Mouse (Mus musculus) neural tube, embryonic 14.5 days (tissue): ENCODE results near the gene Slc4a8. TPM values are rescaled to one million over a fixed set of nuclear protein-coding genes. Genes with fewer than 3 reads are reported as not detected.
"Not testable (repeated sequence)": the region's sequence is repeated elsewhere in the genome, so short reads cannot be mapped to it uniquely, and the experiment has no call there.

Source experiments
- ATAC-seq: fragments of 200-750 bp; cut with Nextera tagmentation; 2 replicates; pipeline ENCODE4 v1.8.0; 2017; ENCODE audit warnings: low read depth, mild to moderate bottlenecking, moderate TSS enrichment, moderate library complexity
- H3K27ac ChIP-seq: fragments of 300-500 bp; sonication (generic); 2 replicates; pipeline ENCODE4 v1.5.1; 2014; ENCODE audit warnings: low read depth, mild to moderate bottlenecking, control low read depth, low read length, moderate library complexity, mixed read lengths
- H3K27me3 ChIP-seq: fragments of 300-500 bp; sonication (generic); 2 replicates; pipeline ENCODE4 v1.6.1; 2014; ENCODE audit warnings: low read length; ENCODE audit not compliant: control insufficient read depth, insufficient read depth
- H3K36me3 ChIP-seq: fragments of 300-500 bp; sonication (generic); 2 replicates; pipeline ENCODE4 v1.6.1; 2014; ENCODE audit warnings: low read length, mixed read lengths; ENCODE audit not compliant: control insufficient read depth, insufficient read depth
- H3K4me1 ChIP-seq: fragments of 300-500 bp; sonication (generic); 2 replicates; pipeline ENCODE4 v1.6.1; 2014; ENCODE audit warnings: low read length; ENCODE audit not compliant: control insufficient read depth, insufficient read depth
- H3K4me2 ChIP-seq: fragments of 300-500 bp; sonication (generic); 2 replicates; pipeline ENCODE4 v1.6.1; 2014; ENCODE audit warnings: mild to moderate bottlenecking, low read depth, low read length, control low read depth
- H3K4me3 ChIP-seq: fragments of 300-500 bp; sonication (generic); 2 replicates; pipeline ENCODE4 v1.5.1; 2014; ENCODE audit warnings: low read depth, low read length, control low read depth, mixed read lengths
- H3K9ac ChIP-seq: fragments of 300-500 bp; sonication (generic); replicated peaks from 2 replicates; pipeline ENCODE4 v1.6.1; 2014; ENCODE audit warnings: low read depth, mild to moderate bottlenecking, control low read depth, low read length, mixed read lengths
- H3K9me3 ChIP-seq: fragments of 300-500 bp; sonication (generic); 2 replicates; pipeline ENCODE4 v1.6.1; 2016; ENCODE audit warnings: low read length; ENCODE audit not compliant: control insufficient read depth
- WGBS: fragments of 180-500 bp; shearing (Covaris S2); extraction: QIAGEN DNeasy Blood & Tissue Kit; methylation state at CpG from one replicate; pipeline ENCODE4 v1.1.7; 2014; 5-methylcytosine and 5-hydroxymethylcytosine counted together
- polyA plus RNA-seq: library from polyadenylated mRNA; unstranded; fragments of >200 nt; fragmentation: Nextera tagmentation; extraction: Ambion mirVana; gene quantifications from 2 replicates; pipeline ENCODE4 v1.2.1, GENCODE M21; 2014

The Slc4a8 gene
- polyA plus RNA-seq, 1 experiment from 2014 or later: 30.5 TPM

DNA sequence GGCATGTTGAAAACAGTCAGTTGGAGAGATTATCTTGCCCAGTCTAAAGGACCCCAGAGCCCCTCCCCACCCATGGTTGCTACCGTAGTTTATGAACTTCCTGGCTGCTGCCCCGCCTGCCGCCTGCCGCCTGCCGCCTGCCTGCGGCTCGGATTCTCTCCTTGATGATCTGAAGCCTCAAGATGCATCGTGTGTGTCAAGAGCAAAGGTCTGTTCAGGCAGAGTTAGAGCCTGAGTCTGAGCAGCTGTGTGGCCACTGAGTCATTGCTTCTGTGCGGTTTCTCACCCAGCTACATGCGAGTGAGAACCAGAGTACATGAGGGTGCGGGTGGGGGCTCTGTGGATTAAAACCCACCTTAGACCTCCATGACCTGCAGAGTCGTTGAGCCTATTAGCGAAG is 39.4 kb downstream of the Slc4a8 start:
- no peaks in the 10 kb centered on the region for H3K27me3 ChIP-seq
- no peaks in the 10 kb centered on the region for H3K9me3 ChIP-seq
- H3K27ac ChIP-seq: no peak overlapping the region
- H3K4me1 ChIP-seq: no peaks in the 10 kb centered on the region
- H3K4me3 ChIP-seq: no peak overlapping the region
- ATAC-seq: no peak
- peaks cover 28% of the 10 kb centered on the region for H3K36me3 ChIP-seq
- no peak overlapping the region for H3K4me2 ChIP-seq
- WGBS: 74% methylated on average over 13 of the region's 13 CpGs
- H3K9ac ChIP-seq: no peak overlapping the region

DNA sequence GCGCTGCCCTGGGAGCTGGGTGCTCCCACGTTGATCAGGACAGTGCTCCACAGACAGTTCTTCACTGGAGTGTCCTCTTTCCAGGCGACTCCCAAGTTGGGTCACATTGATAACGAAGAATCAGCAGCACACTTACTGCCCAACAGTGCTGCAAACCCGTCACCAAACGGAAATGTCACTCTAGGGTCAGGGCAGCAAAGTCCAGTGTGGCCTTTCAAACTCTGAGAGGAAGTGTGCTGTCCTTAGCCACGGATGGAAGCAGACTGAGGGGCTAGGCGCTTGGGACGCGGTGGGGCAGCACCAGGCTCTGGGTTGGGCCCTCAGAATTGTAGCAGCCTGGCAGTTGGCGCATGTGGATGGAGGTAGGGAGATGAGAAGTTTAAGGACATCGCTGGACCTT is 46.5 kb downstream of the Slc4a8 start:
- H3K27me3 ChIP-seq: no peaks in the 10 kb centered on the region
- no peaks in the 10 kb centered on the region for H3K9me3 ChIP-seq
- H3K4me1 ChIP-seq: no peaks in the 10 kb centered on the region
- no peak overlapping the region for H3K4me2 ChIP-seq
- H3K4me3 ChIP-seq: no peak overlapping the region
- no peak overlapping the region for H3K27ac ChIP-seq
- no peak for ATAC-seq
- no peak overlapping the region for H3K9ac ChIP-seq
- peaks cover 12% of the 10 kb centered on the region for H3K36me3 ChIP-seq
- WGBS: 83% methylated on average over 12 of the region's 12 CpGs

DNA sequence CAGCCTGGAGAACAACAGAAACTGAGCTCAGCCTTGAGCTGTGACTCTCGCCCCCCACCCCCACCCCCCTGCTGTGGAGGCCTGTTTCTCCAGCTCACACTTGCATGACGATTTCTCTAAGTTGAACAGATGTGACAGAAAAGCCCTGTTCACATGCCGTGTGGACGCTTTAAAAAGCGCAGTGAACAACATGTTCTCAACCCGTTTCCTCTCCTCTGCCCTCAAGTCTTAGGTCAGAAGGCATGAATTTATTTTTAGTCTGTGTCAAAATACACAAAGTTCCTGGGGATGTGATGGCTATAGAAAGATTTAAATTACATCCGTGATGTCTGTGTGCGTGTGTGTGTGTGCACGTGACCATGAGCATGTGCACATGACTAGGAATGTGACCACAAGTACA is 46.9 kb downstream of the Slc4a8 start:
- Histone ChIP-seq H3K9ac (no peak overlapping the region), H3K27me3 (no peaks in the 10 kb centered on the region)
- no peak for ATAC-seq

DNA sequence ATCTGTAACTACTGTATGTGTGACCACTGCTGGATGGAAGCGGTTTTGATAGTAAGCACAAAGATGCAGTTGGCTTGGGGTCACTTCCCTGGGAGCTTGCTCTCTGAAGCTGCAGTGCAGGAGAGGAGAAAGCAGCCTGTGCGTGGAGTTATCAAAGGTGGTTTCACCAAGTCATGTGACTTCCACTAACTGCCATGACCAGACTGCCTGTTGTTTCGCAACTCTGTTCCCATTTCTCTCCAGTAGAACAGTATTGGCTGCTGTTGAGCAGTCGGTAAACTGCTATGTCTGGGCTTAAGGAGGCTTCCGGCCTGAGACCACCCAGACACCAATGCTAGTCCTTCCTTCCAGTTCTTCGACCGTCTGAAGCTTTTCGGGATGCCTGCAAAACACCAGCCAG is 48.7 kb downstream of the Slc4a8 start:
- no peaks in the 10 kb centered on the region for H3K4me1 ChIP-seq
- WGBS: 89% methylated on average over 8 of the region's 8 CpGs
- H3K4me3 ChIP-seq: no peak overlapping the region
- H3K9me3 ChIP-seq: no peaks in the 10 kb centered on the region
- no peak overlapping the region for H3K4me2 ChIP-seq
- ATAC-seq: no peak
- H3K27me3 ChIP-seq: no peaks in the 10 kb centered on the region
- no peak overlapping the region for H3K27ac ChIP-seq
- H3K36me3 ChIP-seq: peaks cover 14% of the 10 kb centered on the region
- H3K9ac ChIP-seq: no peak overlapping the region

More for the DNA sequence above, 46.9 kb downstream of the Slc4a8 start:
- 80% methylated on average over 9 of the region's 9 CpGs for WGBS
- no peaks in the 10 kb centered on the region for H3K9me3 ChIP-seq
- H3K4me3 ChIP-seq: no peak overlapping the region
- H3K4me1 ChIP-seq: no peaks in the 10 kb centered on the region
- peaks cover 14% of the 10 kb centered on the region for H3K36me3 ChIP-seq
- no peak overlapping the region for H3K27ac ChIP-seq
- H3K4me2 ChIP-seq: no peak overlapping the region

DNA sequence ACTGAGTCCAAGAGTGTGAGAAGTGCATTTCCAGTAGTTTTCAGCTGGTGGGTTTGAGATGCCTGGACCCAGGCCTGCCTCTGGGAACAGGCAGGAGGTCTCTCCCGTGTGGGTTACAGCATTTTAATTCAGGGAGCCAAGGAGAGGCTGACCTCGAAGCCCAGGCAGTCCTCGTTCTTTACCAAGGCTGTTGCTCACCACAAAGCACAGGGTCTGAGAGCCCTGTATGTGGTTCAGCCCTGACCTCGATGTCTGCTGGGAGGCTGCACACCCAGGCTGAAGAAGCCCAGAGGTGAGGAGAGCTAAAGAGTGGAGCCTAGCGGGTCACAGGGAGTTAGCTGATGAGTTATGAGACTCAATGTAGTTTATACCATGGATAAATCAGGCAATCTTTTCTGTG is 52.0 kb downstream of the Slc4a8 start:
- no peak for ATAC-seq
- H3K27ac ChIP-seq: no peak overlapping the region
- H3K4me2 ChIP-seq: no peak overlapping the region
- no peaks in the 10 kb centered on the region for H3K27me3 ChIP-seq
- H3K9ac ChIP-seq: no peak overlapping the region
- WGBS: 80% methylated on average over 5 of the region's 5 CpGs
- no peaks in the 10 kb centered on the region for H3K9me3 ChIP-seq
- H3K36me3 ChIP-seq: peaks cover 14% of the 10 kb centered on the region
- H3K4me3 ChIP-seq: no peak overlapping the region
- H3K4me1 ChIP-seq: no peaks in the 10 kb centered on the region

DNA sequence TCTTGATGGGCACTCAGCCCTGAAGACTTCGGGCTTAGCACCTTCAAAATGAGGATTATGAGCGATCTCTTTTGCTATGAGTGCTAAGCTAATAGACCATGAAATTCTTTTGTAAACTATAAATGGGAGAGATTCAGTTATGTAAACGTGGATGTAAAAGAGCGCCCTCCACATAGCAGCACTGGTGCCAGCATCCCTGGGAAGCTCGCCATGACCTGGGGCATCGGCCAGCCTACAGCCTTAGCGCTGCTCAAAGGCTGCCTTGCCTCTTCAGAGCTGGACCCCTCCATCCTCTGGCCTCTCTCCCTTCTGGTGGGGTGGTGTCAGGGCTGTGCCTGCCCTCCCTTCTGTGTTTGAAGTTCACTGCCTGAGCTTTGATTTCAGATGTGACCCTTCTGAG is 52.5 kb downstream of the Slc4a8 start:
- Histone ChIP-seq H3K27me3 (no peaks in the 10 kb centered on the region), H3K4me2 (no peak overlapping the region), H3K4me1 (no peaks in the 10 kb centered on the region), H3K9me3 (no peaks in the 10 kb centered on the region), H3K27ac (no peak overlapping the region), H3K9ac (no peak overlapping the region), H3K36me3 (peaks cover 14% of the 10 kb centered on the region), H3K4me3 (no peak overlapping the region)
- no peak for ATAC-seq
- 56% methylated on average over 7 of the region's 7 CpGs for WGBS

DNA sequence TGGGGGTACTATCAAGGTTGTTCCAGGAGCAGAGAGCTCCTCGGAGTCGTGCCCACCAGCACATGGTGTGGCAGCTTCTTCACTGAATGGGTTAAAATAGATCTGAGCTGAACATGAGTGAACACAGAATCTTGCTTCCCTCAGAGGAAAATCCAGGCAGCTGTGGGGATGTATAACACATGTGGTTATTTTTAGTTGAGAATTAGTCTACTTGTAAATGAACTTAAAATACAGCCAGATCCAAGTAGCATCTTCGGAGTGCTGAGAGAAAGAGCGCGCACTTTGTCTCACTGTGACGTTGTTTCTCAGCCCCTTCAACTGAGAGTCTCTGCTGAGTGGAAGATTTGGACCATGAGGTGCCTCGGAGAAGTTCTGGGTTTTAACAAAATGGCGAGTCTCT is 53.8 kb downstream of the Slc4a8 start:
- Histone ChIP-seq H3K9me3 (no peaks in the 10 kb centered on the region), H3K27me3 (no peaks in the 10 kb centered on the region), H3K4me1 (no peaks in the 10 kb centered on the region), H3K4me3 (no peak overlapping the region), H3K9ac (no peak overlapping the region), H3K27ac (no peak overlapping the region), H3K4me2 (no peak overlapping the region), H3K36me3 (peaks cover 14% of the 10 kb centered on the region)
- ATAC-seq: no peak
- WGBS: 89% methylated on average over 8 of the region's 8 CpGs

DNA sequence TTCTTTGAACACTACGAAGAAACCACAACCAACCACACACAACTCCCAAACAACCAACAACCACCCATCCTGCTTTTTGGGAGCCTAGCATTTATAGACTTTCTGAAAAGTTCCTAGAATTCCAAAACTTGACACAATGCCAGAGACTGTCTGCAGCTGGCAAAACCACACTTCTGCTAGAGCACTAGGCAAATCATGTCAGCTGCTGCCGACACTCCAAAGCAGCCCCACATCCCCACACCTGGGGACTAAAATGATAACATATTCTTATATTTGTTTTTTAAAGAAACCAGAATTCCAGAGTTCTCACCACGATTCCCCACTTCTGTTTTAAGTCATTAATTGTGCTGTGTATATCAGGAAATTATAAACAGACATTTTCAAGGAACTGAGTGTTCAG is 57.3 kb downstream of the Slc4a8 start:
- no peak for ATAC-seq
- no peaks in the 10 kb centered on the region; the same call in 1 of the 2 replicates for H3K36me3 ChIP-seq
- 86% methylated on average over 3 of the region's 3 CpGs for WGBS

DNA sequence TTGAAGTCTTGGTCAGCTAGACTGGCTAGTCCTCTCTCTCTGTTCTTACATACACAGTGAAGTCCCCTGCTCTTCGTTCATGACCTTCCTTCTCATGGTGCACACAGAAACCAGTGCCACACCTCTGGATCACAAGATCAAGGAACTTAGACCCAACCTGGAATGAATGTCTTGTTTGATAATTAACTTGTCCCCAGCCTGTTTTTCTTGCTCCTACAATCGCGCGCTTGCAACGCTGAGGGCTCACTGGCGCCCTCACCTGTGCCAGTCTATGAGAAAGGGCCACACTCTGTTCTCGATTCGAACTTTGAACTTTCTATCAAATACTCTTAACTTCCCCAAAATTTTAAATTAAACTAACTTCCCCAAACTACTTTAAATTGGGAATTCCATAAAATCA is 60.3 kb downstream of the Slc4a8 start:
- H3K4me2 ChIP-seq: no peak overlapping the region
- H3K9me3 ChIP-seq: no peaks in the 10 kb centered on the region
- no peak overlapping the region for H3K4me3 ChIP-seq
- no peaks in the 10 kb centered on the region for H3K27me3 ChIP-seq
- H3K36me3 ChIP-seq: no peaks in the 10 kb centered on the region
- ATAC-seq: no peak
- H3K9ac ChIP-seq: no peak overlapping the region
- no peak overlapping the region for H3K27ac ChIP-seq
- H3K4me1 ChIP-seq: no peaks in the 10 kb centered on the region
- WGBS: 62% methylated on average over 8 of the region's 8 CpGs

More for the DNA sequence above, 57.3 kb downstream of the Slc4a8 start:
- Histone ChIP-seq H3K4me2 (no peak overlapping the region), H3K9ac (no peak overlapping the region), H3K27ac (no peak overlapping the region), H3K4me3 (no peak overlapping the region), H3K9me3 (no peaks in the 10 kb centered on the region), H3K4me1 (no peaks in the 10 kb centered on the region), H3K27me3 (no peaks in the 10 kb centered on the region)

DNA sequence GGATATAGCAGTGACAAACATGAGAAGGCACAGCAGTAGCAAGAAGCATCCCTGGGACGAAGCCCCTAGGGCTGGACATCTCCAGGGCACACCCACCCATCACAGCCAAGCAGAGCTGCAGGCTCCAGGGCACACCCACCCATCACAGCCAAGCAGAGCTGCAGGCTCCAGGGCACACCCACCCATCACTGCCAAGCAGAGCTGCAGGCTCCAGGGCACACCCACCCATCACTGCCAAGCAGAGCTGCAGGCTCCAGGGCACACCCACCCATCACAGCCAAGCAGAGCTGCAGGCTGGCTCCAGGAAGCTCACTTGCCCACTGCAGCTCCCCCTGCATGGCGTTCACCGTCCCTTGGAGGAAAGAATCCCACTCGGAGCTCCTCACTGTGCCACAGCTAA is 60.8 kb downstream of the Slc4a8 start:
- not testable (repeated sequence) for H3K9me3 ChIP-seq, H3K9ac ChIP-seq, H3K4me3 ChIP-seq, ATAC-seq, H3K27me3 ChIP-seq, H3K36me3 ChIP-seq, H3K4me1 ChIP-seq, H3K4me2 ChIP-seq, H3K27ac ChIP-seq
- WGBS: 74% methylated on average over 4 of the region's 4 CpGs
